Mouse (Mus musculus) heart, postnatal 0 days (tissue): ENCODE results near the gene Cux1.

Source experiments
- CTCF ChIP-seq: IDR thresholded peaks from 2 replicates; pipeline ENCODE4 v1.5.1; 2016; ENCODE audit warnings: antibody characterized with exemption, control low read depth, low read depth
- EP300 ChIP-seq: IDR thresholded peaks from 2 replicates; pipeline ENCODE4 v1.6.1; 2016; ENCODE audit warnings: antibody characterized with exemption, low read depth

- TF ChIP-seq CTCF, result no peak
- no peak for TF ChIP-seq EP300
Observed at GRCm38 (mm10) chr5:136512103-136512674, 55.1 kb downstream of the Cux1 start.
